Mouse (Mus musculus) ES-CJ7 (cell line): ENCODE measurements around the gene Katnal1.

Source experiments
- DNase-seq: peaks from one replicate; pipeline ENCODE4 v3.0.0; 2011; ENCODE audit warnings: low read depth, low spot score

Gene Katnal1

GRCm38 (mm10) chr5:148929116-148929449, at the start of gene Katnal1:
TSS of gene Katnal1 (minus strand) at chr5:148929320.
- no peak for DNase-seq

DNA sequence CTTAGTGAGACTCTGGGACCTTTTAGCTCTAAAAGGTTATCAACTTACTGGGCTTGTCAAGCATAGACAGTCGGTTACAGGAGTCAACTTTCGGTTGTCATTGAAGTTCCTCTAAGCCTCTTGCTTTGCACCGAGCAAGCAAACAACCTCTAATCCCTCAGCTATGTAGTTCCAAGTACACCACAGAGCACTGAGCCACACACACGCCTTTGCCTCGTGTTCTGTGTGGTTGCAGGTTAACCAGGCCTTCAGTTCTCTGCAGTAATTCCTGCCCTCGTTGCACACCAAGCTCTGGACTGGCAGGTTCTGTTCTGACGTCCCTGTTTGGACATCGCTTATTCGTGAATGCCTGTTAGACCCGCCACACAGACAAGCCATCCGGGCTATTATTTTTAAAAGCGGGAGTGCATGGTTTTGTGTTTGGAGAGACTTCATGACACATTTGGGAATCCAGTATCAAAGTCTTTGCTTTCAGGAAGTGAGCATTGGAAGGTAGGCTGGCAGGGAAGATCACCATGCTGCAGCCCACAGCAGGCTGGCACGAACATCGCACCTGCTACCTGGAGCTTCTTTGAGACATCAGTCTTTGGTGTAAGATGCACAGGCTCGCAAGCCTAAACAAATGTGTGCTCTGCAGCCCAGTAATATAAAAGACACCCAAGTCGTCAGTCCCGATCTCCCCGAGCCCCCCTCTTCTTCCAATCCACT, 49.5 kb upstream of the Katnal1 start:
- no peak for DNase-seq

- no peak for DNase-seq
Observed at GRCm38 (mm10) chr5:148977698-148978457, 48.8 kb upstream of the Katnal1 start.

- DNase-seq = no peak
Observed at GRCm38 (mm10) chr5:148976876-148977275, 47.8 kb upstream of the Katnal1 start.

DNA sequence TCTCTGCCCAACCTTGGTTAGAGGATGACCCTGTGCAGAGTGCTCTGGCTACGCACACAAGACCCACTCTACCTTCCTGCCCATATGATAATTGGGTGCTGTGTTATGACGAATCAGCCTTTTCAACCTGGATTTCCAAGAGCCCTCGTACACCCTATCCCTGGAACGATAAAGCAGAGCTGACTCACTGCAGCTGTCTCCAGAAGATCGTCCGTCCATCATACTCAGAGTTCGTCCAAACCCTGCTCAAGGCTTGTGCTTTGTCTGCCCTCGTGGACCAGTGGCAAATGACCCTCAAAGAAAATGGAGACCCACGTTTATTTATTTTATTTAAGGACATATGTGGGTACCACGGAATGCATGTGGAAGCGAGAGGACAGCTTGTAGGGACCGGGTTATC, 45.9 kb upstream of the Katnal1 start:
- no peak for DNase-seq

- no peak for DNase-seq
Observed at GRCm38 (mm10) chr5:148973019-148973668, 44.0 kb upstream of the Katnal1 start.

DNA sequence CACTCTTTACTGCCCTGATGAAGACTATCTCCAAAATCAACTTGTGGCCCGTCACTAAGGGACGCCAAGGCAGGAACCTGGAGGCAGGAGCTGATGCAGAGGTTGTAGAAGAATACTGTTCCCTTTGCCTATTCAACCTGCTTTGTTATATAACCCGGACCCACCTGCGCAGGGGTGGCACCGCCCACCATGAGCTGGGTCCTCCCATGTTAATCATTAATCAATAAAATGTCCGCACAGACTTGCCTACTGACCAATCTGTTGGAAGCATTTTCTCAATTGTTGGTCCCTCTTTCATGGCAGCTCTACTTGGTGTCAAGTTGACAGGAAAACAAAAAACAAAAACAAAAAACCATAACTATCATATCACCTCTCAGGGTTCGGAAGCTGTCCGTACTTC, 43.0 kb upstream of the Katnal1 start:
- DNase-seq = no peak

GRCm38 (mm10) chr5:148969648-148970047, 40.5 kb upstream of the Katnal1 start:
- DNase-seq = no peak

DNA sequence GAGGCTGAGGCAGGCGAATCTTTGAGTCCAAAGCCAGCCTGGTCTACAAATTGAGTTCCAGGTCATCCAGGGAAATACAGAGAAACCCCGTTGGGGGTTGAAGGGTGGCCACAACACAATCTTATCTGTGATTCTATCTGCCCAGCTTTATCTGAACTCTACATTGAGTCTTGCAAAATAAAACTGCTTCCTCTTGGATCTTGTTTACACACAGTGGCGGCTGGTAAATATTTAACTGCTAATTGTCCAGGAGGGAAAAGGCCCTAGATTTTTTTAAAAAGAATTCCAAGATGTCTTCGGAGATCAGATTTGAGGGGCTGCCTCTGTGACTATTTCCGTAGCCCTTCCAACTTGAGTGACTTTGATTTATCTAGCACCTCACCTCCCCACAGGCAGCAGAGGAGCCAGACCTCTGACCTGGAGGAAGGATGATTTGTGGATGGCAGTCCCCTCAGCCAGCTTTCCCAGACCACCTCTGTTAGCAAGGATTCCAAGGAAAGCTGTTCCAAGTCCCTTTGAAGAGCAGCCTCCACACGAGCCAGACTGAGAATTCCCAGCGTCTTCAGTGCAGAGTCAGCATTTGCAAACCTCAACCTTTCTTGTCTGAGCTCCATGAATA, 39.9 kb upstream of the Katnal1 start:
- DNase-seq = no peak

- DNase-seq = no peak
Observed at GRCm38 (mm10) chr5:148968179-148968578, 39.1 kb upstream of the Katnal1 start.

DNA sequence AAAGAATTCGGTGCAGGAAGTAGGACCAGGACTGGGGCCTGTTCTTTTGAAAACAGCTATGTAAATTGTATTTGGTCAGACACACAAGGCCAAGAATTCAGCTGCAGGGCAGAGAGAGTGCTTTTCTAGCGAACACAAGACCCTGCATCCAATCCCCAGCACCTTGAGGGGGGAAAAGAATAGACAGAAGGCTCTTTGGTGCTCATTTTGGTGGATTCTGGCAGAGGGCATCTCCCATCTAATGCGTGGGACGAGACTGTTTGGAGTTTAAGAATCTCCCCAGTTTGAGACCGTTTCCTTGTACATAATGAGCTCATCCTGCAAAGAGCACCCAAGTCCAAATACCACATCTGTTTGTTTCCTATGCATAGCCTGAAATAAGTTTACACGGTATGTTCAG, 37.3 kb upstream of the Katnal1 start:
- no peak for DNase-seq

DNA sequence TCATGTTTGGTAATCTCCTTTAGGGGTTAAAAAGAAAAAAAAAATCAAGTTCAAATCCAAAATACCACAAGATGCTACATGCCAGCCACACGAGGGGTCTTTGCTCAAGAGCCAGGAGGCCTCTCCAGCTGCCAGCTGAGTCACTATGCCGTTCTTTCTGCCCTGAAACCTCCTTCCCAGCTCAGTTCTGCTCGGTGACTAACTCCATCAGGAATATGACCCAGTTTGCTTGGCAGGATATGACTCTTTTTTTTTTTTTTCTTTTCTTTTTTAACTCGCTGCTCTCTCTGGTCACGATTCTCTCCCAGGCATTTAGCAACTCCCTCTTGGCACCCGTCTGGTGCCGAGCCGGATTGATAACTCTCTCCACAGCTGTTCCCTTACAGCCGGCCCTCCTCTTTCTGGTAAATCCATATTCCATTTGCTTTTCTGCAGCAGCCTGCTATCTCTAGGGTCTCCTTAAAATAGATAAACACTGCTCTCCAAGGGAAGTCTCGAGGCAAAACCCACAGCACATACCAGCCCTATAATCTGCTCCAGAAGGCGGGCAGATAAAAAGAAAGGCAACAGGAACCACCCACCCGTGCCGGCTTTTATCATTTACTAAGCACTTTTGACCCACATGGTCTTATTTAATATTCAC, 36.7 kb upstream of the Katnal1 start:
- DNase-seq = no peak

- DNase-seq = no peak
Observed at GRCm38 (mm10) chr5:148965089-148965591, 36.0 kb upstream of the Katnal1 start.

DNA sequence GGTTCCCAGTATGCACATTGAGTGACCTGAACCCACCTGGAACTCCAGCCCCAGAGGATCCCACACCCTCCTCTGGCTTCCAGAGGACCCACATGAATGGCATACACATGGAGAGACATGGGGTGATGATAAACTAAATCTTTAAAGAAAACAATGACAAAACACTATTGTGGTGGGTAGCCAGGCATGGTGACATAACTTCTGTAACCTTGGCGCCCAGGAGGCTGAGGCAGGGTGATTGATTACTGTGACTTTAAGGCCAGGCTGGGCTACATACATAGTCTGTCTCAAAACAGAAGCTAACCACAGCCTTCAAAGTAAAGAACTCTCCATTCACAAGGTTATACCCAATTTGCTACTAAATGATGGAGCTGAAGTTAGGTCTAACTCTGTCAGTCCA, 35.1 kb upstream of the Katnal1 start:
- DNase-seq = no peak

DNA sequence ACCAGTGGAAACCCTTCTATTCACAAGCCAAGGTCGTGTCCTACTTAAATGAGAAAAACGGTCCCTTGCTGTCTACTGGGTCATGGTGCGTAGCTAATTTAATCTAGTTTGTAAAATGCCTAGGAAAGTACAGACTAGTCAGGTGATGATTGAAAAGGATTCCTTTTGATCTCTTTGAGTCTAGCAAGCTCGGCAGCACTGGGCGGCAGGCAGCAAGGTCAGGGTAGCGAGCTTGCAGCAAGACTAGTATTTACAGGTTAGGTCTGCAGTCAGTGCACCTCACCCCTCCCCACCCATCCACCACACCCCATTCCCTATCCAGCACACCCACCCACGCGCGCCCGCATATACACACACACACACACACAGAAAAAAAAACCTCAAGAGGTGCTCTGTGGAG, 31.1 kb upstream of the Katnal1 start:
- DNase-seq = peak; percentile 48

DNA sequence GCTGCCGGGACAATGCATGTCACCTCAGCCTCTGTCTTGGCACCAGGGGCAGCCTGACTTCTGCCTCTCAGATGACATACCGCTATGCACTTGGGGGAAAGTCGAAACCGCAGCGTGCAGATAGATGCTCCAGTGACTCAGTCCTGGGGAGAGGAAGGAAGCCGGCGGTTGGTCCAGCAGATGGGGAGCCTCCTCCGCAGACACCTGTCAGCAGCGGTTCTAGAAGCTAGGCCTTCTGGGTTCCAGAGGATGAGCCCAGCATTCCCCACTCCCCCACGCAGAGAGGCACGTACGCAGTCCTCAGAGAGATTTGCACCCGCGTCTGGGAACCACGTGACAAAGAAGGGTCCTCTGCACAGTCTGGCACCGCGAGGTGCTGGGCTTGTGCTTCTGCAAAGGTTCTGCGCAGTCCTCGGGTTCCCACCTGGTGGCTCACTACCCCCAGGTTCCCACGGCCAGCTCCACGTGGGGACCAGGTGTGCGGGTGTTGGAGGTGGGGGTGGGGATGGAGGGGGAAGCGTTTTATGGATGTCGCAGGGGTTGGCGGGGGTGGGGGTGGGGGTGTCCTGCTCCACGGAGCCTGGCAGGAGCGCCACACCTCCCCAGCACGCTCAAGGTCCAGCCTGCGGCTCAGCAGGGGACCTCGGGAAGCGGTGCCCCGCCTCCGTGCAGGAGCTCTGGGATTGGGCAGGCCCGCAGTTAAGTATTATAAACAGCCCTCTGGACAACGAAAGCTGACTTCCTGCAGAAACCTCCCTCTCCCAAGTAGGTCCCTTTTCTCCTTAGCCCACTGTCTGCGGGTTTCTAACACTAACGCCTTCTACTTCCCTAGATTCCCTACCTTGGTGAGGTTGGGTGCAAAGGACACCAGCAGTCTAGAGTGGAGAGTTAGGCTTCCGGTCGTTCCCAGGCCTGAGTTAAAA, 30.2 kb upstream of the Katnal1 start:
- DNase-seq = peak; percentile 79

DNA sequence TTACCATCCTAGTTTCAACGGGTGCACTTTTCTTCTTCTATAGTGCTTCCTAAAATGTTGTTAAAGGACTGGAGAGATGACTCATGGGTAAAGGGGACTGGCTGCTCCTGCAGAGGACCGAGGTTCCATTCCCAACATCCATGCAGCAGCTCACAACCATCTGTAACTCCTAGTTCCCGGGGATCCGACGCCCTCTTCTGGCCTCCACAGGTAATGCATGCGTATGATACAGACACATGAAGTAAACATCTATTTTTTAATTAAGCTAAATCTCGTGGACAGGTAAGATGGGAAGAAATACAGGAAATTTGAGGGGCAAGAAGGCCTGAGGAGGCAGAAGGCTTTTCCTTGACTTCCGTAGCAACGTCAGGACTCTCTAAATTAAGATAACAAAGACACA, 29.2 kb upstream of the Katnal1 start:
- peak; percentile 56 for DNase-seq

DNA sequence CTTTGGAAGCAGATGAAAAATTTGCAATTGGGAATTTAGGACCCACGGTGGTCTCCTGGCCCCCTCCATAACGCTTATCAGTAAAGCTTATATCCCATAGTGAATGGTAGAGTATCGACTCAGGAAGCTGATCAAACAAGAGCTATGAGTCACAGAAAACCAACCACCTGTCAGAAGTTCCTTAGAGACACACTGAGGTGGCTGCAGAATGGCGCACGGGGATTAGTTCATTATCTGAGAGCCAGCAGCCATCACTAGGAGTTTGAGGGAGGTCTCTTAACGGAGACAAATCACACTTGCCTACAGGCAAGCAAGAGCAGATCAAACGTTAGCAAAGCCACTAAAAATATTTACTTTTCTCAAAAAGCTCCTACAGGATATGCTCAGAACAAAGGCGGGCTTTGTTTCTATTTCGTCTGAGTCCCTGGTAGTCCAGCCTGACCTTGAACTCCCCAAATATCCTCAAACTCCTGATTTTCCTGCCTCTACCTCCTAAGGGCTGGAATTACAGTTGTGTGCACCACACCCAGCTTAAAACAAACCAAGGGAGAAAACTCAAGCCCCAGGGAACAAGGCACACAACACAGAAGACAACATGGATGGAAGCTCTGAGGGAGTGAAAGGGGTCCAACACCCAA, 27.9 kb upstream of the Katnal1 start:
- peak; percentile 67 for DNase-seq

DNA sequence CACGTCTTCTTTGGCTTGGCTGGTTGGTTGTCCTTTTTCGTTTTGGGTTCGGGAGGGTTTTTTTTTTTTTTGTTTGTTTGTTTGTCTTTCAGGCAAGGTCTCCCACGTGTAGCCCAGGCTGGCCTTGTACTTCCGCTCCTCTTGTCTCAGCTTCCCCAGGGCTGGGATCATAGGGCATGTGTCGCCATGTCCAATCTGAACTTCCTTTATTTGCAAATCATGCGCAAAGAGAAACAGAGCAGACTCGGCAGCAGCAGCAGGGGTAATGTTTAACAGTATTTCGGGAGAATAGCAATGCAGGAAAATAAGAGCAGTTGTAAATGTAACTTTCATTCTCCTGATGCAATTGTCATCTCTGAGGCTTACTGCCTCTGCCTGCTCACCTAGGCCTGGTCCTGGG, 27.0 kb upstream of the Katnal1 start:
- no peak for DNase-seq

- peak; percentile 38 for DNase-seq
Observed at GRCm38 (mm10) chr5:148955575-148955974, 26.5 kb upstream of the Katnal1 start.
